Mouse (Mus musculus): ENCODE results near the gene Sucla2.
"Not testable (repeated sequence)": the region's sequence is repeated elsewhere in the genome, so short reads cannot be mapped to it uniquely, and the experiment has no call there.

DNA sequence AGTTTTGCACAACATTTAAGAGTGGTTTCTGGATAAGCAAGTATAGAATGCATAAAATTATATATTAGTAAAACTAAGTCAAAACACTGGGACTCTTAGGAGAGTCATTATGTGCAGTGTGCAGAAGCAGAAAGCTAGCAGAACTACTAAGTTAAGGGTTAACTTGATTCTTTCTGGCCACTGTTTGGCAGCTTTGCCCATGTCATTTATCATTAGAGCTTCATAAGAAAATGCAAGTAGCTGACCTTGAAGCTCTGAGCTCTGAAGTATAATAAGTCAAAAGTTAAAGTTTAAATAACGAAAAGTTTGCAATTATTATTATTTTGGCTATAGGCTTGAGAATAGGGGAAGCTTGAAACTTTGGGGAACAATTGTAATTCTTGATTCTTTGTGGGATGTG lies 89.8 kb downstream of the Sucla2 start:
- TF ChIP-seq CTCF, EP300 (IDR thresholded peaks at IDR 0.05; ENCODE audit: low read depth): not testable (repeated sequence)

Data from liver, embryonic 14.5 days (tissue).